Mouse (Mus musculus): Measurements from ENCODE around the gene Srm.

DNA sequence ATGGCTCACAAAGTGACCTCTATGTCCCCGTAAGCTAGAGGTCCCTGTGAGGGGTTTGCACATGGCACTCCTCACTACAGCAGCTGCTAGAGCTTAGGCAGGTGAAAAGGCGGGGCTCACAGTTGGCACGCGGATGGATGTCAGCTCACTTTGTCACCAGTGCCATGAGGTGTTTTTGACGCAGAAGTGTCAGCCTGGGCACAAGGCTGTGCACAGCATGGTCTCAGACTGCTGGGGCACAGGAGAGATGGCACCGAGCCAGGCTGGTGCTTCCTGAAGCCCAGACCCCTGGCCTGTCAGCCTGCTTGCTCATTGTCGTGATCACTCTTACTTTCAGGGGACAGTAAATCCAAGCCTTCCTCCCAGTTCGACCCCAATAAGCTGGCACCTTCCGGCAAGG, 10.5 kb upstream of the Srm start:
- TF ChIP-seq GATA1 (IDR thresholded peaks at IDR 0.05; ENCODE audit: low read length) = no peak
- no peak for TF ChIP-seq TAL1 (IDR thresholded peaks at IDR 0.05; ENCODE audit: low read length)

Measured in erythroblast, embryonic 14.5 days (primary cell).